Mouse (Mus musculus): Measurements from ENCODE around the gene Sept9. TPM values are rescaled to one million over a fixed set of nuclear protein-coding genes. Genes with fewer than 3 reads are reported as not detected.

The Sept9 gene
- polyA plus RNA-seq, 1 experiment from 2014 or later: 182 TPM

GRCm38 (mm10) chr11:117275999-117276398 lies 76.5 kb downstream of the Sept9 start:
- Histone ChIP-seq H3K4me1 (ENCODE audit: control insufficient read depth, insufficient read depth, low read length) (peaks cover 23% of the 10 kb centered on the region), H3K9me3 (replicated peaks; ENCODE audit: control insufficient read depth, low read length) (no peaks in the 10 kb centered on the region), H3K36me3 (replicated peaks; ENCODE audit: control insufficient read depth, insufficient read depth, low read depth, low read length) (no peaks in the 10 kb centered on the region), H3K4me2 (ENCODE audit: low read depth, low read length) (no peak overlapping the region), H3K27ac (replicated peaks; ENCODE audit: low read depth, low read length) (no peak overlapping the region), H3K9ac (replicated peaks; ENCODE audit: low read length) (no peak overlapping the region; the same call in 1 of the 2 replicates), H3K27me3 (ENCODE audit: control insufficient read depth, insufficient read depth, low read length) (no peaks in the 10 kb centered on the region), H3K4me3 (ENCODE audit: low read depth, low read length) (no peak overlapping the region)
- ATAC-seq (replicated peaks; ENCODE audit: insufficient number of reproducible peaks, low FRiP score, low TSS enrichment, low read depth) (no peak), DNase-seq (ENCODE audit: low spot score) (no peak)
- WGBS: 24% methylated on average over 6 of the region's 6 CpGs

DNA sequence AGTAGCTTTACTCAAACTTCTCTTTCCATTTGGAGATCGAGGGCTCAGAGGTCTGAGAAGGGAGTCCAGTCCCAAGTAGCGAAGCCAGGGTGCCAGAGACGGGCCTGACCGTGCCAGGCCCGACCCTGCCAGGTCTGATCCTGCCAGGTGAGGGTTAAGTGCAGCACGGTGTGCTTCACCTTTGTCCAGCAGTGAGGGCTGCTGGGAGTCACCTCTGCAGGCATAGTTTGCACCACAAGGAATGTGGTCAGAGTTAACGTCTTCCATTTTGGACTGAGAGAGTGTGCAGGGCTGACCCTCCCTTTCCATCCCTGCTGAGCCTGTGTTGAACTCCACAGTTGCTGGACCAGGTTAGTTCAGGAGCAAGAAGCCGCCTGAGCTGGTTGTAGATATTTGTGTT lies 77.5 kb downstream of the Sept9 start:
- H3K4me2 ChIP-seq (ENCODE audit: low read depth, low read length): no peak overlapping the region
- no peak for ATAC-seq (replicated peaks; ENCODE audit: insufficient number of reproducible peaks, low FRiP score, low TSS enrichment, low read depth)
- DNase-seq (ENCODE audit: low spot score): no peak
- H3K27ac ChIP-seq (replicated peaks; ENCODE audit: low read depth, low read length): no peak overlapping the region
- WGBS: 64% methylated on average over 8 of the region's 8 CpGs
- no peaks in the 10 kb centered on the region for H3K27me3 ChIP-seq (ENCODE audit: control insufficient read depth, insufficient read depth, low read length)
- no peak overlapping the region for H3K4me3 ChIP-seq (ENCODE audit: low read depth, low read length)
- no peaks in the 10 kb centered on the region for H3K36me3 ChIP-seq (replicated peaks; ENCODE audit: control insufficient read depth, insufficient read depth, low read depth, low read length)
- peaks cover 26% of the 10 kb centered on the region for H3K4me1 ChIP-seq (ENCODE audit: control insufficient read depth, insufficient read depth, low read length)
- no peak overlapping the region for H3K9ac ChIP-seq (replicated peaks; ENCODE audit: low read length)
- H3K9me3 ChIP-seq (replicated peaks; ENCODE audit: control insufficient read depth, low read length): no peaks in the 10 kb centered on the region

DNA sequence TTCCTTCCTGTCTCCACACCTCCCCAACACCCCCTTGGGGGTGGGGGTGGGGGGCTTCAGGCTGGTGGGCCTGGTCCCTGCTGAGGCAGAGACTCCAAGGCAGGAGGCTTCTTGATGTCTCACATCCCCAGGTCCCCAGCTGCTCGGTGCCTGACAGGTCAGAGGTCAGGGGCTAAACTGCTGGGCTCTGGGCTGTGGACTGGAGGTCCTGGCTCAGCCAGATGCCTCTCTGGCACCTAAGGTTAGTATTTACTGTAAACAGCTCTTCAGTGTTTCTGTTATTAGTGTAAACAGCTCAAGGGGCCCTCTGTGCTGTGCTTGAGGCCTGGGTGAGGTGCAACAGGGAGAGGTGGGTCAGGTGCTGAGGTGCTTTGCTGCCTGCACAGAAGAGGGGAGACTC lies 78.7 kb downstream of the Sept9 start:
- no peaks in the 10 kb centered on the region for H3K9me3 ChIP-seq (replicated peaks; ENCODE audit: control insufficient read depth, low read length)
- WGBS: 6% methylated on average over 1 of the region's 1 CpGs
- 0 out of 2 replicates have a peak overlapping the region, but pooled peaks have one; percentile 5 for H3K4me3 ChIP-seq (ENCODE audit: low read depth, low read length)
- ATAC-seq (replicated peaks; ENCODE audit: insufficient number of reproducible peaks, low FRiP score, low TSS enrichment, low read depth) (0 out of 2 replicates have a peak, but pooled peaks have one; percentile 7), DNase-seq (ENCODE audit: low spot score) (no peak)
- H3K9ac ChIP-seq (replicated peaks; ENCODE audit: low read length): peak overlapping the region; percentile 18; the same call in 1 of the 2 replicates
- peaks cover 30% of the 10 kb centered on the region for H3K4me1 ChIP-seq (ENCODE audit: control insufficient read depth, insufficient read depth, low read length)
- no peaks in the 10 kb centered on the region for H3K36me3 ChIP-seq (replicated peaks; ENCODE audit: control insufficient read depth, insufficient read depth, low read depth, low read length)
- peak overlapping the region; percentile 5; the same call in 1 of the 2 replicates for H3K4me2 ChIP-seq (ENCODE audit: low read depth, low read length)
- H3K27ac ChIP-seq (replicated peaks; ENCODE audit: low read depth, low read length): peak overlapping the region; percentile 36
- H3K27me3 ChIP-seq (ENCODE audit: control insufficient read depth, insufficient read depth, low read length): no peaks in the 10 kb centered on the region

DNA sequence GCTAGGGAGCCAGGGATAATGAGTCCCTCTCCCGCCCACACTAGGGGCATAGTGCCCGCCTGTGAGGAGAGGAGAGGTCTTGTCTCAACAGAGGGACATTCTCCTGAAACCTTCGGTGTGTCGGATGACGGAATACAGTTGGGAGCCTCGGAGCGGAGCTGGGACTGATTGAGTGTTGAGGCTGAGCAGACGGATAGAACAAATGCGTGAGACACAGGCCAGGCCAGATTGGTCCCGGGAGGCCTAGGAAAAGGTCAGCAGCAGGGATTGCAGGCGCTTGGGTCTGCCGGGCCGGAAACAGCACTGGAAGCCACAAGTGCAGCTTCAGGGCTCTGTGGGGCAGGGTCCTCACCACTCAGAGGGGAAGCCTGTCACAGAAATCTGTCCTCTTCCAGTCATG lies 79.1 kb downstream of the Sept9 start:
- DNase-seq (ENCODE audit: low spot score): no peak
- Histone ChIP-seq H3K27me3 (ENCODE audit: control insufficient read depth, insufficient read depth, low read length) (no peaks in the 10 kb centered on the region), H3K4me2 (ENCODE audit: low read depth, low read length) (no peak overlapping the region), H3K9ac (replicated peaks; ENCODE audit: low read length) (0 out of 2 replicates have a peak overlapping the region, but pooled peaks have one; percentile 18), H3K27ac (replicated peaks; ENCODE audit: low read depth, low read length) (peak overlapping the region; percentile 36; the same call in 1 of the 2 replicates), H3K4me1 (ENCODE audit: control insufficient read depth, insufficient read depth, low read length) (peaks cover 30% of the 10 kb centered on the region), H3K4me3 (ENCODE audit: low read depth, low read length) (0 out of 2 replicates have a peak overlapping the region, but pooled peaks have one; percentile 5), H3K36me3 (replicated peaks; ENCODE audit: control insufficient read depth, insufficient read depth, low read depth, low read length) (no peaks in the 10 kb centered on the region), H3K9me3 (replicated peaks; ENCODE audit: control insufficient read depth, low read length) (no peaks in the 10 kb centered on the region)
- 16% methylated on average over 12 of the region's 13 CpGs for WGBS
- 0 out of 2 replicates have a peak, but pooled peaks have one; percentile 3 for ATAC-seq (replicated peaks; ENCODE audit: insufficient number of reproducible peaks, low FRiP score, low TSS enrichment, low read depth)

DNA sequence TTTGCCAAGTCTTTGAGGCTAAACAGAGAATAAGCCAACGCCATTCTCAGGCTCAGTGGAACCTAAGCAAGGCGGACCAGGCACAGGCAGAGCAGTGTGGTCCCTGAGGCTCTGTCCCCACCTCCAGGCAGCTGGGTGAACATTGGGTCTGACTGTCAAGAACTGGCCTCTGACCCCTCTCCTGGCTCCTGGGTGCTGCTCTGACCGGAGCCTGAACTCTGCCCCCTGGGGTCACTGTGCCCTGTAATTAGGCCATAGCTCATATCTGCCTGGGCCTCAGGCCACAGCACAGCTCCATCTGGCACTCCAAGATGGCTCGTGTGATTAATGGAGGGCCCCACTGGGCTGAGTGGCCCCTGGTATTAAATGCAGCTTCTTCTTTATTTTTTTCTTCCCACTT lies 80.5 kb downstream of the Sept9 start:
- Histone ChIP-seq H3K4me3 (ENCODE audit: low read depth, low read length) (no peak overlapping the region), H3K36me3 (replicated peaks; ENCODE audit: control insufficient read depth, insufficient read depth, low read depth, low read length) (no peaks in the 10 kb centered on the region), H3K4me1 (ENCODE audit: control insufficient read depth, insufficient read depth, low read length) (peaks cover 35% of the 10 kb centered on the region), H3K9me3 (replicated peaks; ENCODE audit: control insufficient read depth, low read length) (no peaks in the 10 kb centered on the region), H3K4me2 (ENCODE audit: low read depth, low read length) (no peak overlapping the region), H3K27me3 (ENCODE audit: control insufficient read depth, insufficient read depth, low read length) (no peaks in the 10 kb centered on the region), H3K9ac (replicated peaks; ENCODE audit: low read length) (no peak overlapping the region), H3K27ac (replicated peaks; ENCODE audit: low read depth, low read length) (no peak overlapping the region)
- 25% methylated on average over 4 of the region's 4 CpGs for WGBS
- no peak for ATAC-seq (replicated peaks; ENCODE audit: insufficient number of reproducible peaks, low FRiP score, low TSS enrichment, low read depth)
- no peak for DNase-seq (ENCODE audit: low spot score)

DNA sequence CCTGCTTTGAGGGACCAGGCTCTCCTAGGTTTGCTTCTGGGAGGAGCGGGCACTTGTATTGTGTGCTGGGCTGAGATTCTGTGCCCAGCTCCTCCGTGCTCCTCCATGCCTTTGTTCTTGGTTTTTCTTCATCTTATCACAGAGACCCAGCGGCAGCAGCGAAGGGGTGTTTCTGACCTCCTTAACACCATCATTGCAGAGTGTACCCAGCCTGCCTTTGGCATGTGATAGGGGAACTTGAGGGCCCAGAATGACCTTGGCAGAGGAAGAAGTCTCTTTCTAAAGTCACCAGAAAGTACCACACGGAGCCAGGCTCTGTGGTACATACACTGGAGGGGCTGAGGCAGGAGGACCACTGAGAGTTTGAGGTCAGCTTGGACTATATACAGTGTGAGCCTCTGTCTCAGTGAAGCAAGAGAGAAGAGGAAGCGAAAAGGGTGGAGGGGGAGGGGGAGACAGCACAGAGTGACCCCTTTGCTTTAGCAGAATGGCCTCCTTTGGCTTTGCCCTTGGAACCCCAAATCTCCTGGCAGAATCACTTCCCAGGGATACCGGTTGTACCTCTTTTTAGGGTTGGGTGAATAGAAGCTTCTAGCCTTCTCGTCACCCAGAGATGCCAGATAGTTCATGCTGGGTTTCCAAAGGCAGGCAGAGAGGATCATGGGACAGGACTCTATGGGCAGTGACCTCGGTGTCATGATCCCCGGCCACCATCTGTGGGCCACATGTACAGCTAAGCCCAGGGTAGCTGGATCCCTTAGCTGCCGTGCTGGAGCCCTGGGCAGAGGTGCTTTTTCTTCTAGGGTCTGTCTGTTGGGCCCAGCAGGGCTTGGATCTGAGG lies 83.8 kb downstream of the Sept9 start:
- H3K4me2 ChIP-seq (ENCODE audit: low read depth, low read length): no peak overlapping the region; the same call in 1 of the 2 replicates
- H3K4me1 ChIP-seq (ENCODE audit: control insufficient read depth, insufficient read depth, low read length): peaks cover 29% of the 10 kb centered on the region
- ATAC-seq (replicated peaks; ENCODE audit: insufficient number of reproducible peaks, low FRiP score, low TSS enrichment, low read depth): no peak
- no peak for DNase-seq (ENCODE audit: low spot score)
- WGBS: 48% methylated on average over 11 of the region's 11 CpGs
- no peaks in the 10 kb centered on the region for H3K27me3 ChIP-seq (ENCODE audit: control insufficient read depth, insufficient read depth, low read length)
- no peaks in the 10 kb centered on the region for H3K9me3 ChIP-seq (replicated peaks; ENCODE audit: control insufficient read depth, low read length)
- H3K9ac ChIP-seq (replicated peaks; ENCODE audit: low read length): no peak overlapping the region; the same call in 1 of the 2 replicates
- H3K4me3 ChIP-seq (ENCODE audit: low read depth, low read length): no peak overlapping the region
- no peaks in the 10 kb centered on the region for H3K36me3 ChIP-seq (replicated peaks; ENCODE audit: control insufficient read depth, insufficient read depth, low read depth, low read length)
- peak overlapping the region; percentile 83; the same call in 1 of the 2 replicates for H3K27ac ChIP-seq (replicated peaks; ENCODE audit: low read depth, low read length)

DNA sequence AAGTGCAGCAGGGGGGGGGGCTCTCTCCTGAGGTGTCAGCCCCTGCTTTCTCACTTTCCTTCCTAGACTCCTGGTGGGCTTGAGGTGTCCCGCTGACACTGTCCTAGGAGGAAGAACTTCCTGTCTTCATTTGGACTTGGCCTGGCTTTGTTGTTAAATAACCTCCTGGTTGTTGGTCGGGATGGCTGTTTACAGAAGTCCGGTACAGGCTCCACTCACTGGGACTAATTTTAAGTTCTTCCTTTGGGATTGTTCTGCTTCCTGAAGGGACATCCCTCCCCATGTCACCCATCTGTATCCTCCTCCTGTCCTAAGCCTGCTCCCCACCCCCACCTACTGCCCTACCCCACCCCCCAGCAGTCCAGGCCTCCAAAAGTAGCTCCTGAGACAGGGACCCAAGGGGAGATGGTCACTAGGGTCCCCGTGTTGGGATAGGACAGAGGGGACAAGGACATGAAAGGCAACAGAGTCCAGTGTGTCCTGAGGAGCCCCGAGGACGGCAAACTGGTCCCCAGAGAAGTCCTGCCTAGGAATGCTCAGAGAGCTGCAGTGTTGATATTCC lies 84.5 kb downstream of the Sept9 start:
- Histone ChIP-seq H3K4me1 (ENCODE audit: control insufficient read depth, insufficient read depth, low read length) (peaks cover 25% of the 10 kb centered on the region), H3K9me3 (replicated peaks; ENCODE audit: control insufficient read depth, low read length) (no peaks in the 10 kb centered on the region), H3K4me2 (ENCODE audit: low read depth, low read length) (no peak overlapping the region; the same call in 1 of the 2 replicates), H3K36me3 (replicated peaks; ENCODE audit: control insufficient read depth, insufficient read depth, low read depth, low read length) (no peaks in the 10 kb centered on the region), H3K9ac (replicated peaks; ENCODE audit: low read length) (no peak overlapping the region), H3K27me3 (ENCODE audit: control insufficient read depth, insufficient read depth, low read length) (no peaks in the 10 kb centered on the region), H3K4me3 (ENCODE audit: low read depth, low read length) (no peak overlapping the region), H3K27ac (replicated peaks; ENCODE audit: low read depth, low read length) (peak overlapping the region; percentile 83)
- ATAC-seq (replicated peaks; ENCODE audit: insufficient number of reproducible peaks, low FRiP score, low TSS enrichment, low read depth) (no peak), DNase-seq (ENCODE audit: low spot score) (no peak)
- WGBS: 33% methylated on average over 6 of the region's 6 CpGs

Data from embryonic facial prominence, embryonic 11.5 days (tissue).